Mouse (Mus musculus): ENCODE measurements at regions not wholly inside any gene's neighbourhood (a gene's known extent, or its start where the extent isn't known, plus 50 kb on each side); places are given as distances from the start of the nearest gene placed in this dataset.
A peak's percentile ranks its signal among the peaks of the same experiment; 100 is the strongest.
"Not testable (repeated sequence)": the region's sequence is repeated elsewhere in the genome, so short reads cannot be mapped to it uniquely, and the experiment has no call there.

- H3K9ac ChIP-seq: no peak overlapping the region
- no peaks in the 10 kb centered on the region for H3K4me1 ChIP-seq
- H3K4me3 ChIP-seq: no peak overlapping the region
- H3K36me3 ChIP-seq: no peaks in the 10 kb centered on the region
- no peaks in the 10 kb centered on the region for H3K27me3 ChIP-seq
- H3K27ac ChIP-seq: no peak overlapping the region
- H3K4me2 ChIP-seq (replicated peaks): no peak overlapping the region
- WGBS: 77% methylated on average over 3 of the region's 3 CpGs
- no peak for ATAC-seq (ENCODE audit: low FRiP score)
- no peaks in the 10 kb centered on the region for H3K9me3 ChIP-seq (replicated peaks)
These were observed 541.5 kb downstream of the Diaph3 start for GRCm38 (mm10) chr14:86599511-86599910.

GRCm38 (mm10) chr14:86588525-86588924 lies 552.5 kb downstream of the Diaph3 start:
- Histone ChIP-seq H3K9me3 (replicated peaks) (no peaks in the 10 kb centered on the region), H3K27me3 (no peaks in the 10 kb centered on the region), H3K36me3 (no peaks in the 10 kb centered on the region), H3K9ac (no peak overlapping the region), H3K4me2 (replicated peaks) (no peak overlapping the region), H3K4me1 (no peaks in the 10 kb centered on the region), H3K27ac (no peak overlapping the region), H3K4me3 (no peak overlapping the region)
- no peak for ATAC-seq (ENCODE audit: low FRiP score)
- WGBS: 91% methylated on average over 2 of the region's 2 CpGs

- H3K9me3 ChIP-seq (replicated peaks); H3K27ac ChIP-seq; ATAC-seq (ENCODE audit: low FRiP score); H3K9ac ChIP-seq; H3K27me3 ChIP-seq; H3K36me3 ChIP-seq; H3K4me2 ChIP-seq (replicated peaks); H3K4me1 ChIP-seq; H3K4me3 ChIP-seq: not testable (repeated sequence)
- WGBS: 54% methylated on average over 5 of the region's 5 CpGs
These were observed 555.1 kb downstream of the Diaph3 start for GRCm38 (mm10) chr14:86585959-86586358.

GRCm38 (mm10) chr14:86562728-86563127 lies 578.3 kb downstream of the Diaph3 start:
- no peak overlapping the region for H3K4me2 ChIP-seq (replicated peaks)
- H3K4me3 ChIP-seq: no peak overlapping the region
- H3K36me3 ChIP-seq: no peaks in the 10 kb centered on the region
- H3K27me3 ChIP-seq: no peaks in the 10 kb centered on the region
- H3K9ac ChIP-seq: no peak overlapping the region
- H3K27ac ChIP-seq: no peak overlapping the region
- 66% methylated on average over 2 of the region's 2 CpGs for WGBS
- no peaks in the 10 kb centered on the region for H3K9me3 ChIP-seq (replicated peaks)
- no peak; the same call in 1 of the 2 replicates for ATAC-seq (ENCODE audit: low FRiP score)
- no peaks in the 10 kb centered on the region for H3K4me1 ChIP-seq

- peak; percentile 43; the same call in 1 of the 2 replicates for ATAC-seq (ENCODE audit: low FRiP score)
- Histone ChIP-seq H3K27me3 (no peaks in the 10 kb centered on the region), H3K36me3 (no peaks in the 10 kb centered on the region), H3K4me1 (no peaks in the 10 kb centered on the region), H3K27ac (no peak overlapping the region), H3K9ac (no peak overlapping the region), H3K4me2 (replicated peaks) (no peak overlapping the region), H3K4me3 (no peak overlapping the region), H3K9me3 (replicated peaks) (no peaks in the 10 kb centered on the region)
- WGBS: 77% methylated on average over 5 of the region's 5 CpGs
These were observed 603.0 kb downstream of the Diaph3 start for GRCm38 (mm10) chr14:86537992-86538391.

GRCm38 (mm10) chr14:86536341-86537027 lies 604.6 kb downstream of the Diaph3 start:
- 91% methylated on average over 1 of the region's 1 CpGs for WGBS
- H3K27ac ChIP-seq: no peak overlapping the region
- no peak overlapping the region for H3K4me2 ChIP-seq (replicated peaks)
- H3K27me3 ChIP-seq: no peaks in the 10 kb centered on the region
- H3K9ac ChIP-seq: no peak overlapping the region
- no peak for ATAC-seq (ENCODE audit: low FRiP score)
- no peaks in the 10 kb centered on the region for H3K36me3 ChIP-seq
- H3K4me3 ChIP-seq: no peak overlapping the region
- no peaks in the 10 kb centered on the region for H3K9me3 ChIP-seq (replicated peaks)
- H3K4me1 ChIP-seq: no peaks in the 10 kb centered on the region

- H3K4me1 ChIP-seq: no peaks in the 10 kb centered on the region
- H3K9me3 ChIP-seq (replicated peaks): no peaks in the 10 kb centered on the region
- H3K9ac ChIP-seq: no peak overlapping the region
- WGBS: 94% methylated on average over 9 of the region's 9 CpGs
- no peak overlapping the region for H3K4me3 ChIP-seq
- H3K36me3 ChIP-seq: no peaks in the 10 kb centered on the region
- H3K27ac ChIP-seq: no peak overlapping the region
- H3K27me3 ChIP-seq: no peaks in the 10 kb centered on the region
- H3K4me2 ChIP-seq (replicated peaks): no peak overlapping the region
- no peak for ATAC-seq (ENCODE audit: low FRiP score)
These were observed 630.6 kb downstream of the Diaph3 start for GRCm38 (mm10) chr14:86510408-86510807.

GRCm38 (mm10) chr14:86509686-86510085 lies 631.3 kb downstream of the Diaph3 start:
- Histone ChIP-seq H3K27me3 (no peaks in the 10 kb centered on the region), H3K9ac (no peak overlapping the region), H3K4me2 (replicated peaks) (no peak overlapping the region), H3K36me3 (no peaks in the 10 kb centered on the region), H3K9me3 (replicated peaks) (no peaks in the 10 kb centered on the region), H3K4me1 (no peaks in the 10 kb centered on the region), H3K4me3 (no peak overlapping the region), H3K27ac (no peak overlapping the region)
- ATAC-seq (ENCODE audit: low FRiP score): no peak
- 86% methylated on average over 6 of the region's 6 CpGs for WGBS

GRCm38 (mm10) chr14:86506286-86506685 lies 634.7 kb downstream of the Diaph3 start:
- Histone ChIP-seq H3K9me3 (replicated peaks) (no peaks in the 10 kb centered on the region), H3K9ac (no peak overlapping the region), H3K27me3 (no peaks in the 10 kb centered on the region), H3K27ac (no peak overlapping the region), H3K4me3 (no peak overlapping the region), H3K36me3 (no peaks in the 10 kb centered on the region), H3K4me2 (replicated peaks) (no peak overlapping the region), H3K4me1 (no peaks in the 10 kb centered on the region)
- no peak for ATAC-seq (ENCODE audit: low FRiP score)
- 77% methylated on average over 6 of the region's 6 CpGs for WGBS

GRCm38 (mm10) chr14:86490826-86491225 lies 650.2 kb downstream of the Diaph3 start:
- no peaks in the 10 kb centered on the region for H3K9me3 ChIP-seq (replicated peaks)
- no peaks in the 10 kb centered on the region for H3K36me3 ChIP-seq
- no peak overlapping the region for H3K27ac ChIP-seq
- no peak overlapping the region for H3K4me2 ChIP-seq (replicated peaks)
- 0 out of 2 replicates have a peak, but pooled peaks cover 2% of the 10 kb centered on the region for H3K4me1 ChIP-seq
- no peak for ATAC-seq (ENCODE audit: low FRiP score)
- no peak overlapping the region for H3K4me3 ChIP-seq
- no peaks in the 10 kb centered on the region for H3K27me3 ChIP-seq
- 81% methylated on average over 4 of the region's 4 CpGs for WGBS
- H3K9ac ChIP-seq: no peak overlapping the region

GRCm38 (mm10) chr14:86489872-86490631 lies 651.0 kb downstream of the Diaph3 start:
- no peak overlapping the region for H3K4me2 ChIP-seq (replicated peaks)
- H3K4me1 ChIP-seq: 0 out of 2 replicates have a peak, but pooled peaks cover 2% of the 10 kb centered on the region
- H3K27ac ChIP-seq: peak overlapping the region; percentile 9; the same call in 1 of the 2 replicates
- H3K9ac ChIP-seq: no peak overlapping the region
- no peaks in the 10 kb centered on the region for H3K9me3 ChIP-seq (replicated peaks)
- no peaks in the 10 kb centered on the region for H3K36me3 ChIP-seq
- no peak overlapping the region for H3K4me3 ChIP-seq
- no peak for ATAC-seq (ENCODE audit: low FRiP score)
- 69% methylated on average over 13 of the region's 13 CpGs for WGBS
- no peaks in the 10 kb centered on the region for H3K27me3 ChIP-seq

- WGBS: 87% methylated on average over 16 of the region's 16 CpGs
- Histone ChIP-seq H3K27ac (no peak overlapping the region), H3K4me3 (no peak overlapping the region), H3K4me2 (replicated peaks) (no peak overlapping the region), H3K36me3 (no peaks in the 10 kb centered on the region), H3K27me3 (no peaks in the 10 kb centered on the region), H3K4me1 (0 out of 2 replicates have a peak, but pooled peaks cover 2% of the 10 kb centered on the region), H3K9ac (no peak overlapping the region), H3K9me3 (replicated peaks) (no peaks in the 10 kb centered on the region)
- no peak for ATAC-seq (ENCODE audit: low FRiP score)
These were observed 651.8 kb downstream of the Diaph3 start for GRCm38 (mm10) chr14:86489044-86489816.

Measured in hindbrain, embryonic 12.5 days (tissue).